Mouse (Mus musculus) layer of hippocampus, adult 2 months (tissue): Measurements from ENCODE around the gene Synm. TPM values are rescaled to one million over a fixed set of nuclear protein-coding genes. Genes with fewer than 3 reads are reported as not detected.

Experiments
- DNase-seq, 2 experiments: peaks; one replicate each; pipeline ENCODE4 v3.0.0; 2022; ENCODE audit warnings: low spot score in 2 of 2
- H3K27ac ChIP-seq: fragments of 200-600 bp; 2 replicates; pipeline ENCODE4 v1.8.1; 2022
- H3K4me3 ChIP-seq: fragments of 200-600 bp; 2 replicates; pipeline ENCODE4 v1.8.1; 2022; ENCODE audit warnings: mild to moderate bottlenecking
- CTCF ChIP-seq: fragments of 200-600 bp; conservative IDR thresholded peaks from 2 replicates; pipeline ENCODE4 v1.8.1; 2022; ENCODE audit warnings: antibody characterized with exemption, mild to moderate bottlenecking, moderate library complexity
- total RNA-seq, 2 experiments: library from RNA; stranded (reverse); gene quantifications; 2 replicates each; pipeline ENCODE4 v1.2.3; 2021

Synm gene
- total RNA-seq, 2 experiments from 2014 or later = 18.7 to 22.2 TPM

DNA sequence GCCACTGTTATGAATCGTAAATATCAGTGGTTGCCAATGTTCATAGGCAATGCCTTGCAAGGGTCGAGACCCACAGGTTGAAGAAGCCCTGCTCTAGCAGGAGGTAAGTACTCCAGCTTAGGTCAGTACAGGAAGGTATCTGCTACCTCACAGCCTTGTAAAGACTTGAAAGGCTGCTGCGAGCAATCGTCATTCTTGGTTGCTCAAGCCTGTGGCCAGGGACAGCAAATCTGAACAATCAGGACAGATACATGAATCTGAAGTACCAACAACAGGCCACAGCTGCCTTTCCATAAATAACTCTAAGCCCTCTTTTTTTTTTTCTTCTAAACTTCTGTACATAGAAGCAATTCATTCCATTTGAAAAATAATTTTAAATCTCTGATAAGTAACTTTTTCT, 27.3 kb downstream of the Synm start:
- TF ChIP-seq CTCF = no peak
- Histone ChIP-seq H3K4me3 (no peak overlapping the region), H3K27ac (no peak overlapping the region)
- no peak for DNase-seq

- no peak overlapping the region for H3K4me3 ChIP-seq
- no peak for DNase-seq
- no peak for TF ChIP-seq CTCF
- no peak overlapping the region for H3K27ac ChIP-seq
These were observed 29.0 kb downstream of the Synm start for GRCm38 (mm10) chr7:67730431-67731110.

GRCm38 (mm10) chr7:67728809-67729208, 30.7 kb downstream of the Synm start:
- Histone ChIP-seq H3K27ac (no peak overlapping the region), H3K4me3 (no peak overlapping the region)
- TF ChIP-seq CTCF = no peak
- no peak for DNase-seq

GRCm38 (mm10) chr7:67728203-67728602, 31.3 kb downstream of the Synm start:
- DNase-seq = no peak
- Histone ChIP-seq H3K27ac (no peak overlapping the region), H3K4me3 (no peak overlapping the region)
- no peak for TF ChIP-seq CTCF

DNA sequence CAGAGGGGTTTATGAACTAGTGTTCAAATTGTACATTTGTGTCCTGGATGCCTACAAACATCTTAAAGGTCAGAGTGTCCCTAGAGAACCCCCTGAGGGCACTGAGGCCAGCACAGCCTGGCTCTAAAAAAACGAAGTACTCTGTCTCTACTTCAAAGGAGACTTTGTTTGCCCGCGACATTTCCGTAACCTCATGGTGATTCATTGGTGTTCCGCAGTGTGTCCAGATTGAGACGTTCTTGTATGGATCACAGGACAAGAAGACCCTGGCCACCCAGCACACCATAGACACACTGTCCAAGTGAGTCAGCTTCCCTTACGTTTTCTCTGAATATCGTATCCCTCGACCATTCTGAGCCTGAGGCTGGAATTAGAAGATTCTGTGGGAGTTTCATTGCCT, 34.5 kb downstream of the Synm start:
- no peak for TF ChIP-seq CTCF
- H3K27ac ChIP-seq = no peak overlapping the region
- no peak overlapping the region for H3K4me3 ChIP-seq
- no peak for DNase-seq

GRCm38 (mm10) chr7:67724536-67724935, 35.0 kb downstream of the Synm start:
- H3K27ac ChIP-seq = no peak overlapping the region
- no peak for DNase-seq
- H3K4me3 ChIP-seq = no peak overlapping the region
- no peak for TF ChIP-seq CTCF

DNA sequence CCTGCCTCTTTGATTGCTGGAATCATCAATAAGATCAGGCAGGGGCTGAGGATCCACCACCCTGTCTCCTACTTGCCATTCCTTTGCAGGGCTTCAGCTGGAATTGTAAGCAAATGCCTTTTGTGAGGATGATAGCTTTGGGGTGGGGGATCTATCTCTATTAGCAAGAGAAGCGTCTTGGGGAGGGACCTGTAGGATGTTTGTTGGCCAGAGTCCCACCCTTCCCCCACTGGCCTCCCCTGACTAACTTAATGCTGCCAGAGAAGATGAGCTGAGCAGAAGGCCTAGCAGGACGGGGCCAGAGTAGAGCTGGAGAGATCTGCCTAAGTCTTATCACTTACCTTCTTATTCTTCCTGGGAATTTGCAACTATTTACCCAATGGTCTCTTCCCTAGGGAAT, 37.4 kb downstream of the Synm start:
- TF ChIP-seq CTCF = no peak
- Histone ChIP-seq H3K27ac (no peak overlapping the region), H3K4me3 (no peak overlapping the region)
- no peak for DNase-seq

DNA sequence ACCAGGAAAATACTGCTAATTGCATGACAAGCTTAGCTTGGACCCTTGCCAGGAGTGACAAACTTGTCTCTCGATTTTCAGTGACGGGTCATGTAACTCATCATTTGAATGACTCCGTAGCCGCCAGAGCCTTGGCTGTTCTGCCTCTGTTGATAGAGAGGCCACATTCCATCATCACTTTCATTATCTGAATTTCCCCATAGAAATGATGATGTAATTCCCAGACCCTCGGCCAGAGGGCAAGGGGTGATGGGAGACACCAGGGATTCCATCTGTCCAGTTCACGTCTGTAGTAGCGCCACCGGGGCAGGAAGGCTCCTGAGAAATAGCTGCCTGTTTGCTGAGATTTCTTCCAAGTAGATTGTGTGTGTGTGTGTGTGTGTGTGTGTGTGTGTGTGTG, 40.7 kb downstream of the Synm start:
- H3K27ac ChIP-seq = no peak overlapping the region
- TF ChIP-seq CTCF = no peak
- no peak for DNase-seq
- H3K4me3 ChIP-seq = no peak overlapping the region

- TF ChIP-seq CTCF = no peak
- DNase-seq = no peak
- H3K27ac ChIP-seq = no peak overlapping the region
- H3K4me3 ChIP-seq = no peak overlapping the region
These were observed 42.0 kb downstream of the Synm start for GRCm38 (mm10) chr7:67717520-67717919.

DNA sequence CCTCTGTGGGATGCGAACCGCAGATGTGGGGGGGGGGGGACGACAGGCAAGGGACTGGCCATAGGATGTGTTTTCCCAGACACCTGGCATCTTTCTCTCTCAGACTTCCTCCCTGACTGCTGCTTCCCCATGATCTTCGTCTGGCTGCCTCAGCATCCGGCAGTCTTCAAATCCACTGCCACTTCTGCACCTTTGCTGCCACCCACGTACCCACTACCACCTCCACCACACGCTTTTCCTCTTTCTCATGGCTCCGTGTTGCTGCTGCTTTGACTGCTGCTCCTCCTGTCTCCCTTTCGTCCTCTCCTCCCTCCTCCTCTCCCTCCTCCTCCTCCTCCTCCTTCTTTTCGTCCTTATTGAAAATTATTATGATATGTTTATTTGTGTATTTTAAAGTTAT, 42.6 kb downstream of the Synm start:
- no peak overlapping the region for H3K27ac ChIP-seq
- DNase-seq = no peak
- H3K4me3 ChIP-seq = no peak overlapping the region
- TF ChIP-seq CTCF = no peak

DNA sequence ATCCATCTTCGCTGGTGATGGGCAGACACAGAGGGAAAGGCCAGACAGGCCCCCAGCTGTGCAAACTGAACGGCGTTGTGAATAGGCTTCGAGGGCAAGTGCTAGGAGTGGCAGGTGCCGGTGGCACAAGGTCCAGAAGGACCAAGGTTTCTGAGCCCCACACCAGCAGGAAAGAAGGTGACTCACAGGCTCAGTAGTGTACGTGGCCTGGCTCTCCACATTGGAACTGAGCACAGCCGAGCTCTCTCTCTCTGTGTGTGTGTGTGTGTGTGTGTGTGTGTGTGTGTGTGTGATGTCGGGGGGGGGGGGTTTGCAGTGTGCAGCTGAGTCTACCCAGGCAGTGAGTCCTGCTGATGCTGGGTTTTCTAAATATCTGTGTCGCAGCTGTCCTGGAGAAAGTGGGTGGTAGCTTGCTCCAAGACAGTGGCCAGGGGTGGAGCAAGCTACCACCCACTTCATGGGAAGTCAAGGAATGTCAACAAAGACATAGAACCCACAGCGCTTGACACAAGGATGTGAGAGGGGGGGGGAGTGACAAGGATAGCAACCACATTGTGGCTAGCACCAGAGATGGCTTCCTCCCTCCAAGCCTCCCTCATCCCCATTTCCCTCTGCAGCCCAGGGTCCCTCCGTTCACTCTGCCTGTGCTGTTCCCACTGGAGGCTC, 43.2 kb downstream of the Synm start:
- Histone ChIP-seq H3K4me3 (no peak overlapping the region), H3K27ac (no peak overlapping the region)
- DNase-seq = no peak
- no peak for TF ChIP-seq CTCF

DNA sequence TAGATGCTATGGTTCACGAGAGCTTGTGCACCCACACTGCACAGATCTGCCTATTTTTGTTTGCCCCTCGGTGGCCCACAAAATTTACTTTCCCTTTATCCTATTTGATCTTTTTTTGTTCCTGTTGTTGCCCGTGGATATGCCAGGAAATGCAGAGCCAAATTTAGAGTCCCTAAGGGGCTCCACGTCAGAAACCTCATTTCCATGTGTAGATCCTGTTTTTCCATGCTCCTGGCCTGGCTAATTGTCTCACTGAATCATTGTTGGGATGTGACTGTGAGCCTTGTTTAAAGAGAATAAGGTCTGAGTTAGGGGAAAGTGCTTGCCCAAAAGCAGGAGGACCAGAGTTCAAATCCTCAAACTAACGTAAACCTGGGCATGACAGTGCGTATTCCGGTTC, 44.4 kb downstream of the Synm start:
- no peak for DNase-seq
- H3K27ac ChIP-seq = peak overlapping the region; percentile 46; the same call in 1 of the 2 replicates
- no peak overlapping the region for H3K4me3 ChIP-seq
- no peak for TF ChIP-seq CTCF

- peak overlapping the region; percentile 46; the same call in 1 of the 2 replicates for H3K27ac ChIP-seq
- no peak for TF ChIP-seq CTCF
- no peak overlapping the region for H3K4me3 ChIP-seq
- DNase-seq = peak; percentile 33 to 42
These were observed 45.6 kb downstream of the Synm start for GRCm38 (mm10) chr7:67713820-67714510.
